Mouse (Mus musculus) spleen, postnatal 36 days (tissue): ENCODE results near the gene Rhbg.

Source experiments
- DNase-seq, 2 experiments: peaks; one replicate each; pipeline ENCODE4 v3.0.0; 2022; ENCODE audit warnings: low spot score in 2 of 2, mixed read lengths in 1 of 2

The Rhbg gene

GRCm38 (mm10) chr3:88229526-88229925 is 25.0 kb downstream of the Rhbg start:
- DNase-seq = no peak

GRCm38 (mm10) chr3:88228906-88229305 is 25.6 kb downstream of the Rhbg start:
- no peak for DNase-seq

- no peak for DNase-seq
Measured at GRCm38 (mm10) chr3:88227976-88228375, 26.5 kb downstream of the Rhbg start.

GRCm38 (mm10) chr3:88227260-88227659 is 27.2 kb downstream of the Rhbg start:
- no peak for DNase-seq

GRCm38 (mm10) chr3:88226101-88226845 is 28.2 kb downstream of the Rhbg start:
- no peak for DNase-seq

- no peak for DNase-seq
Measured at GRCm38 (mm10) chr3:88224929-88225328, 29.6 kb downstream of the Rhbg start.

- no peak for DNase-seq
Measured at GRCm38 (mm10) chr3:88222446-88222845, 32.1 kb downstream of the Rhbg start.

- no peak for DNase-seq
Measured at GRCm38 (mm10) chr3:88221519-88222390, 32.8 kb downstream of the Rhbg start.

GRCm38 (mm10) chr3:88220842-88221241 is 33.7 kb downstream of the Rhbg start:
- DNase-seq = peak in 1 of 2 experiments; percentile 33

- DNase-seq = no peak
Measured at GRCm38 (mm10) chr3:88219940-88220339, 34.6 kb downstream of the Rhbg start.

GRCm38 (mm10) chr3:88217679-88218078 is 36.8 kb downstream of the Rhbg start:
- DNase-seq = no peak

GRCm38 (mm10) chr3:88216534-88217326 is 37.8 kb downstream of the Rhbg start:
- no peak for DNase-seq

- DNase-seq = no peak
Measured at GRCm38 (mm10) chr3:88216116-88216515, 38.4 kb downstream of the Rhbg start.

- no peak for DNase-seq
Measured at GRCm38 (mm10) chr3:88215553-88216004, 38.9 kb downstream of the Rhbg start.

GRCm38 (mm10) chr3:88214971-88215552 is 39.4 kb downstream of the Rhbg start:
- no peak for DNase-seq

GRCm38 (mm10) chr3:88214197-88214938 is 40.1 kb downstream of the Rhbg start:
- DNase-seq = no peak

- DNase-seq = no peak
Measured at GRCm38 (mm10) chr3:88213019-88213418, 41.5 kb downstream of the Rhbg start.

GRCm38 (mm10) chr3:88212356-88212755 is 42.2 kb downstream of the Rhbg start:
- no peak for DNase-seq

- no peak for DNase-seq
Measured at GRCm38 (mm10) chr3:88210918-88211317, 43.6 kb downstream of the Rhbg start.

GRCm38 (mm10) chr3:88210121-88210520 is 44.4 kb downstream of the Rhbg start:
- DNase-seq = no peak

GRCm38 (mm10) chr3:88209306-88209705 is 45.2 kb downstream of the Rhbg start:
- no peak for DNase-seq
